Mouse (Mus musculus) hindbrain, embryonic 11.5 days (tissue): ENCODE data around the gene Endou. TPM values are rescaled to one million over a fixed set of nuclear protein-coding genes. Genes with fewer than 3 reads are reported as not detected.

Experiments used
- ATAC-seq: fragments of 200-750 bp; cut with Nextera tagmentation; 2 replicates; pipeline ENCODE4 v1.8.0; 2017; ENCODE audit warnings: mild to moderate bottlenecking, moderate TSS enrichment, moderate library complexity; ENCODE audit not compliant: low FRiP score
- DNase-seq: peaks from one replicate; pipeline ENCODE4 v3.0.0-alpha.2; 2015; ENCODE audit warnings: low spot score
- H3K27ac ChIP-seq: fragments of 300-500 bp; sonication (generic); 2 replicates; pipeline ENCODE4 v1.5.1; 2014; ENCODE audit warnings: mild to moderate bottlenecking, low read depth, low read length
- H3K27me3 ChIP-seq: fragments of 300-500 bp; sonication (generic); 2 replicates; pipeline ENCODE4 v1.6.1; 2014; ENCODE audit warnings: mild to moderate bottlenecking, low read length, moderate library complexity, mixed read lengths; ENCODE audit not compliant: control insufficient read depth, insufficient read depth
- H3K36me3 ChIP-seq: fragments of 300-500 bp; sonication (generic); 2 replicates; pipeline ENCODE4 v1.6.1; 2014; ENCODE audit warnings: mild to moderate bottlenecking, low read length, moderate library complexity, mixed read lengths; ENCODE audit not compliant: control insufficient read depth, insufficient read depth
- H3K4me1 ChIP-seq: fragments of 300-500 bp; sonication (generic); replicated peaks from 2 replicates; pipeline ENCODE4 v1.6.1; 2014; ENCODE audit warnings: low read length, mixed read lengths; ENCODE audit not compliant: control insufficient read depth, insufficient read depth
- H3K4me2 ChIP-seq: fragments of 300-500 bp; sonication (generic); replicated peaks from 2 replicates; pipeline ENCODE4 v1.6.1; 2014; ENCODE audit warnings: mild to moderate bottlenecking, low read depth, low read length
- H3K4me3 ChIP-seq: fragments of 300-500 bp; sonication (generic); 2 replicates; pipeline ENCODE4 v1.5.1; 2014; ENCODE audit warnings: low read depth, low read length
- H3K9ac ChIP-seq: fragments of 300-500 bp; sonication (generic); 2 replicates; pipeline ENCODE4 v1.6.1; 2014; ENCODE audit warnings: low read depth, low read length
- H3K9me3 ChIP-seq: fragments of 300-500 bp; sonication (generic); 2 replicates; pipeline ENCODE4 v1.6.1; 2016; ENCODE audit warnings: low read length; ENCODE audit not compliant: control insufficient read depth
- WGBS: fragments of 180-500 bp; shearing (Covaris S2); extraction: QIAGEN DNeasy Blood & Tissue Kit; methylation state at CpG from one replicate; pipeline ENCODE4 v1.1.7; 2014; 5-methylcytosine and 5-hydroxymethylcytosine counted together
- polyA plus RNA-seq: library from polyadenylated mRNA; unstranded; fragments of >200 nt; fragmentation: Nextera tagmentation; extraction: Ambion mirVana; gene quantifications from 2 replicates; pipeline ENCODE4 v1.2.1, GENCODE M21; 2014

The Endou gene
- polyA plus RNA-seq, 1 experiment from 2014 or later, result 0.11 TPM

GRCm38 (mm10) chr15:97768192-97768591 is 37.1 kb upstream of the Endou start:
- ATAC-seq, result no peak; the same call in 1 of the 2 replicates
- H3K9ac ChIP-seq, result peak overlapping the region; percentile 57

GRCm38 (mm10) chr15:97767280-97768186 is 36.4 kb upstream of the Endou start, which contains the start of gene Rapgef3:
Rapgef3 (minus strand) TSS chr15:97767972.
- Histone ChIP-seq H3K27ac (no peak within 1 kb of the TSS), H3K4me1 (peaks cover 18% of the 10 kb centered on the region)
- 1% methylated on average over 38 of the region's 44 CpGs for WGBS

More at GRCm38 (mm10) chr15:97768192-97768591, 37.1 kb upstream of the Endou start:
- Histone ChIP-seq H3K4me3 (peak overlapping the region; percentile 40), H3K4me2 (peak overlapping the region; percentile 86), H3K27me3 (peaks cover 25% of the 10 kb centered on the region), H3K27ac (no peak overlapping the region), H3K4me1 (peaks cover 18% of the 10 kb centered on the region), H3K36me3 (no peaks in the 10 kb centered on the region), H3K9me3 (no peaks in the 10 kb centered on the region)
- WGBS, result under 1% methylated on average over 18 of the region's 18 CpGs
- peak; percentile 57 for DNase-seq

DNA sequence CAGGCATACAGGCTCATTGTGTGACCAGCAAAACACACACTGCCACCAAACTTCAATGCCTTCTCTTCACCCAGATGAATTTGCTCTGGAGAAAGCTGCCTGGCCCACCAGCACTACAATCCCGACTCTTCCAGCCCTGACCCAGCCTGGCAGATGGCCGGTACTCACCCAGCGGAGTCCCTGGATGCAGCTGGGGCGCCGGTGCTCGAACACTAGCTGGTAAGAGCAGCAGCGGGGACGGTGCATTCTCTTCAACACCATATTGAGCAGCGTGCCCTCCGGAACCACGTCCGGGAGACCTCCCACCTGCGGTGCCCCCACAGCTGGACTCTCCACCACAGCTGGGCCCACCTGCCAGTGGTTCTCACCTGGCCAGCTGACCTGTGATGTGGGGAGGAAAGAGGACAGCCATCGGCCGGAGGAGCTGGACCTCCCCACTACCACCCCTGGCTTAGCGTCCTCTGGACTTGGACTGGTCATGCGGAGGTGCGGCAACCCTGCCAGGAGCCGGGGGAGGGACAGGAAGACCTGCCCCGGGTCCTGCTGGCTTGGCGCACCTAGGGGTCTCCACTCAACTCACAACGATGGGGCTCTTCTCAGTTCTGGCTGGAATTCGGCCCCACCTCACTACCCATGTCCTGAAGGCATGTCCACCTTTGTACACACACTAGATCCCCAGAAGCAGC is 35.6 kb upstream of the Endou start:
- Histone ChIP-seq H3K4me3 (peak overlapping the region; percentile 40), H3K4me1 (peaks cover 18% of the 10 kb centered on the region), H3K9me3 (no peaks in the 10 kb centered on the region), H3K27me3 (peaks cover 25% of the 10 kb centered on the region), H3K36me3 (no peaks in the 10 kb centered on the region), H3K4me2 (peak overlapping the region; percentile 86), H3K27ac (peak overlapping the region; percentile 27; the same call in 1 of the 2 replicates), H3K9ac (peak overlapping the region; percentile 57; the same call in 1 of the 2 replicates)
- DNase-seq, result peak; percentile 43
- 6% methylated on average over 23 of the region's 23 CpGs for WGBS
- peak; percentile 37 for ATAC-seq

More at GRCm38 (mm10) chr15:97767280-97768186, 36.4 kb upstream of the Endou start, which contains the start of gene Rapgef3:
- H3K9ac ChIP-seq, result peak within 1 kb of the TSS; percentile 57
- H3K4me2 ChIP-seq, result peak within 1 kb of the TSS; percentile 86
- ATAC-seq, result peak; percentile 85
- H3K4me3 ChIP-seq, result peak within 1 kb of the TSS; percentile 40
- peaks cover 25% of the 10 kb centered on the region for H3K27me3 ChIP-seq
- peak; percentile 82 for DNase-seq
- H3K9me3 ChIP-seq, result no peaks in the 10 kb centered on the region
- H3K36me3 ChIP-seq, result no peaks in the 10 kb centered on the region

GRCm38 (mm10) chr15:97766194-97766593 is 35.1 kb upstream of the Endou start:
- H3K9me3 ChIP-seq, result no peaks in the 10 kb centered on the region
- peak overlapping the region; percentile 27 for H3K27ac ChIP-seq
- DNase-seq, result peak; percentile 64
- peak overlapping the region; percentile 40; the same call in 1 of the 2 replicates for H3K4me3 ChIP-seq
- no peaks in the 10 kb centered on the region for H3K36me3 ChIP-seq
- peak; percentile 32 for ATAC-seq
- peak overlapping the region; percentile 23; the same call in 1 of the 2 replicates for H3K9ac ChIP-seq
- H3K27me3 ChIP-seq, result peaks cover 25% of the 10 kb centered on the region
- peak overlapping the region; percentile 86; the same call in 1 of the 2 replicates for H3K4me2 ChIP-seq
- peaks cover 18% of the 10 kb centered on the region for H3K4me1 ChIP-seq
- WGBS, result 13% methylated on average over 8 of the region's 8 CpGs

- Histone ChIP-seq H3K27me3 (peaks cover 25% of the 10 kb centered on the region), H3K36me3 (no peaks in the 10 kb centered on the region), H3K4me3 (no peak overlapping the region), H3K9ac (no peak overlapping the region), H3K4me2 (no peak overlapping the region), H3K4me1 (peaks cover 18% of the 10 kb centered on the region), H3K27ac (no peak overlapping the region), H3K9me3 (no peaks in the 10 kb centered on the region)
- DNase-seq (no peak), ATAC-seq (no peak)
- WGBS, result 31% methylated on average over 13 of the region's 13 CpGs
These were observed 34.1 kb upstream of the Endou start for GRCm38 (mm10) chr15:97765090-97765794.

DNA sequence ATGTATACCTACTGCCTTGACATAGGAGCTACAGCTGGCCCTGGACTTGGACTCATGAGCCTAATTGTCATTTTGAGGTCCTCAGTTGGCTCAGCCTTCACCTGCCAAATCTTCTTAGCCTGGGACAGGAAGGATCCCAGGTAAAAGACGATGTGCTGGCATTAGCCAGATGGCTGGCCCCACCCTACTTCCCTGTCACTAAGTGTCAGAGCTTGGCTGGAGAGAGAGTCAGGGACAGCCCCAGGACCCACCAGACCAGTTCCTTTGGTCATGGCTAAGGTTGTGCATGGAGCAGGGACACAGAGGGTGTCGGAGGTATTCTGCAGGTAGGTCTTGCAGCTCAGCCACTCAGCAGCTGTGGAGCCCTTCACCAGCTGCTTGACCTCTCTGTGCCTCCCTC is 33.4 kb upstream of the Endou start:
- no peaks in the 10 kb centered on the region for H3K36me3 ChIP-seq
- peaks cover 25% of the 10 kb centered on the region for H3K27me3 ChIP-seq
- no peaks in the 10 kb centered on the region for H3K9me3 ChIP-seq
- H3K9ac ChIP-seq, result no peak overlapping the region
- H3K4me2 ChIP-seq, result no peak overlapping the region
- WGBS, result 85% methylated on average over 2 of the region's 2 CpGs
- ATAC-seq, result no peak
- no peak overlapping the region for H3K27ac ChIP-seq
- H3K4me1 ChIP-seq, result peaks cover 18% of the 10 kb centered on the region
- no peak for DNase-seq
- H3K4me3 ChIP-seq, result no peak overlapping the region

GRCm38 (mm10) chr15:97763256-97764049 is 32.3 kb upstream of the Endou start:
- H3K9ac ChIP-seq, result no peak overlapping the region
- 63% methylated on average over 9 of the region's 9 CpGs for WGBS
- H3K36me3 ChIP-seq, result no peaks in the 10 kb centered on the region
- no peak overlapping the region for H3K4me2 ChIP-seq
- no peak overlapping the region for H3K27ac ChIP-seq
- DNase-seq (no peak), ATAC-seq (no peak)
- no peak overlapping the region for H3K4me3 ChIP-seq
- no peaks in the 10 kb centered on the region for H3K9me3 ChIP-seq
- peaks cover 18% of the 10 kb centered on the region for H3K27me3 ChIP-seq
- H3K4me1 ChIP-seq, result peaks cover 18% of the 10 kb centered on the region
